Mouse (Mus musculus): ENCODE measurements around the gene Micall1.

Gene Micall1

DNA sequence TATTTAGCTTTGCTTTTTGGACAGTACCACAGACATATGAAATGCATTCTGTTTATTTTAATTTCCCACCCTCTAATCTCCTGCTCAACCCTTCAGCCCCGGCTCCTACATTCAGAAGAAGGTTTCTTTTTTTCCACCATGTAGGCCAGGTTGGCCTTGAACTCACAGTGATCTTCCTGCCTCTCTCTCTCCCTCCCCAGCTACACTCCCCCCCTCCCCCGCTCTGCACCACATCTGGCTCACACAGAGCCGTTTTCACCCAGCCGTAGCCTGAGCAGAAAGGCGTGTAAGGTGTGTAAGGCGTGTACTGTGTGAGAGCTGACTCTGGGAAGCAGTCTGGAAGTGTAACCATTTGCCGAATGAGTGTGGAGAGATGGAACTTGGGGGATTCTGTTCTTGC is 20.6 kb downstream of the Micall1 start:
- DNase-seq (ENCODE audit: low read depth), result no peak

DNA sequence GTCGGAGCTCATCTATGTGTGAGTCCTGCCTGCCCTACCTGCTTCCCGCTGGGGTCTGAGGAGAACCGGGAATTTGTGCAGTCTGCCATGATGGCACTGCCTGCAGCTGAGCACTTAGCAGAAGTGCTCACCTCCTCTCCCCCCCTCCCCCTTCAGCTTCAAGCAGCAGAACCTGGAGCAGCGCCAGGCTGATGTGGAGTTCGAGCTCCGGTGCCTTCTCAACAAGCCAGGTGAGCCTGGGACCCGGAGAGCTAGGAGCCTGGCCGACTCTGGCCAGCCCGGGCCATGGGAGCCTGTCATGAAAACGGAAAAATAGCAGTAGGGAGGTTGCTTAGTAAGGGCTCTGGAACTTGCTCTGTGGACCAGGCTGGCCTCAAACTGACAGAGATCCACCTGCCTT is 22.1 kb downstream of the Micall1 start:
- DNase-seq (ENCODE audit: low read depth), result no peak

DNA sequence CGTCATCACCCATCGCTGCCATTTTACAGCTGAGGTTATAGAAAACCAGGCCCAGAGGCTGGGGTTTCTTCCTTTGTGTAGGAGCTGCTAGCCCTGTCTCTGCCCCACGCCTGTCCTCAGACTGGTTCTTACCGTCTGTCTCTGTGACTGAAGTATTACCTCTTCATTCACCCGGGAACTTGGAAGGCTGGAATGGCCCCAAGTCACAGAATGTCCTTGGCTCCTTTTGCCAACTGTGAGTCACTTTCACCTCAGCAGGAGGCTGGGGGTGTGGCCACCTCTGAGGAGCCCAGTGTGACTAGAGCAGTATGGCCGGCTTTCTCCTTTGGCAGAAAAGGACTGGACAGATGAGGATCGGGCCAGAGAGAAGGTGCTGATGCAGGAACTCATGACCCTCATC is 22.7 kb downstream of the Micall1 start:
- DNase-seq (ENCODE audit: low read depth), result no peak

DNA sequence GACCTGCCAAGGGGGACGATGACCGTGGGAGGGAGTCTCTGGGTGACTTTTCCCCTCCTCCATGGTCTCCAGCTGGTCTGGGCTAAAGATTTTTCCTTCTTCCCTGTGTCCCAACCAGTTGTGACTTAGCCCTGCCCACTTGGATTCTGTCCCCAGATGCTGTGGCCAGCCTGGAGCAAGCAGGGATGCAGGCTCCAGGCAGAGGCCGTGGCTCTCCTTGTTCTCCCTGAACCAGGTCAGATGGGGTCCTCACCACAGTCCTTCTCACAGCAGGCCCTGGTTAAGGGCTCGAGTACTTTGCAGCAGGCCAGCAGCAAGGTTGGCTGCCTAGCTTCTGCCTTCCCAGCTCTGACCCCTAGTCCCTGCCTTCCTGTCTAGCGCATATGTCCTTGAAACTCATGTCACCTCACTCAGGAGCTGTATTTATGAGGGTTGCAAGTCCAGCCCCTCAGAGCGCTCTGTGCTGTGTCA is 24.5 kb downstream of the Micall1 start:
- DNase-seq (ENCODE audit: low read depth), result no peak

GRCm38 (mm10) chr15:79134496-79135270 is 26.0 kb downstream of the Micall1 start:
- no peak for DNase-seq (ENCODE audit: low read depth)

- no peak for DNase-seq (ENCODE audit: low read depth)
Measured at GRCm38 (mm10) chr15:79135332-79135731, 26.6 kb downstream of the Micall1 start.

DNA sequence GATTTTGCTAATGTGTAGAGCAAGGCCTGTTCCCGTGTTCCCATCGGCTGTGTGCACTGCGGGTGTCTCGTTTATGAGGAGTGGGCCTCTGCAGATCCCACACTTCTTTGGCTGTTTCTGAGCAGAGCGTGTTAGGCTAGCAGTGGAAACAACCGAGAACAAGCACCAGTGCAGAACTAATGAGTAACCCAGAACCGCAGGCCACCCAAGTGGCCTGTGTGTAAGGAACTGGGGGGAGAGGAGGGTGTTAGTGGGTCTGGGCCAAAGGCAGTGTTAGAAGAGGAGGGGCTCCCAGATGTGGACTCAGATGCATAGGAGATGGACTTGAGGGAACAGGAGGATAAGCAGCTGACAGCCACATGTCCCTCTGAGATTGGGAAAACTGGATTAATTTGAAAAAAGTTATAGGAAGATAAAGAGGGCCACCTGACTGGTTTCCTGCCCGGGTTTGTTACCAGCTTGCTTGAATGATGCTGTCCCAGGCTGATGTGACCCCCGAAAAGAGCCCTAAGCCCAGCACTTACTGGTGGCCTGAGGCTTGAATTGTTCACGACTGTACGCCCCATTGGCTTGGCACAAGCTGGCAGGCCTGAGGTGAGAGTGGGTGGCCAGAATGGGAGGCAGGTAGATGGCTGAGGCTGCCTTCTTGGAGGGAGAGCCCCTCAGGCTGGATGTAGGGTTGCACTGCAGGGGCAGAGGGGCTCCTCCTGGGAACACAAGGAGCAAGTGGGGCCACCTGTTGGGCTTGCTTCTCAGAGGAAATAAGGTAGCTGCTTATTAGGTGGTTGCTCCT is 27.3 kb downstream of the Micall1 start:
- no peak for DNase-seq (ENCODE audit: low read depth)

GRCm38 (mm10) chr15:79139640-79140039 is 30.9 kb downstream of the Micall1 start:
- peak; percentile 64 for DNase-seq (ENCODE audit: low read depth)

GRCm38 (mm10) chr15:79140866-79141565 is 32.3 kb downstream of the Micall1 start, which contains the start of the genes Polr2f and 1700088E04Rik:
Polr2f (plus strand) TSS chr15:79141009.
1700088E04Rik (minus strand) TSS chr15:79141253.
- DNase-seq (ENCODE audit: low read depth), result peak; percentile 98

DNA sequence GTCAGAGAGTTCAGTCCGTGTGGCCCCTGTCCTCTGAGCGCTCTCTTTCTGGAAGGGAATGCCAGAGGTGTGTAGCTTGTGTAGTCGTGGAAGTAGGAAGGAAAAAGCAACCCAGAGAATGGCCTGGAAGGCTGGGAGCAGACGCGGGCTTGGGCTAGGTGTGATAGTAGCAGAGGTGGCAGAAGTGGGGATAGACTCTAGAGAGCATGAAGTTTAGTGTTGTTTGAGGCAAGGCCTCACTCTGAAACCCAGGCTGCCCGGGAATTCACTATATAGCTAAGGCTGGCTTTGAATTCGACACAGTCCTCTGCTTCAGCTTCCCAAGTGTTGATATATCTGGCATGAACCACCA is 32.8 kb downstream of the Micall1 start:
- DNase-seq (ENCODE audit: low read depth), result no peak

DNA sequence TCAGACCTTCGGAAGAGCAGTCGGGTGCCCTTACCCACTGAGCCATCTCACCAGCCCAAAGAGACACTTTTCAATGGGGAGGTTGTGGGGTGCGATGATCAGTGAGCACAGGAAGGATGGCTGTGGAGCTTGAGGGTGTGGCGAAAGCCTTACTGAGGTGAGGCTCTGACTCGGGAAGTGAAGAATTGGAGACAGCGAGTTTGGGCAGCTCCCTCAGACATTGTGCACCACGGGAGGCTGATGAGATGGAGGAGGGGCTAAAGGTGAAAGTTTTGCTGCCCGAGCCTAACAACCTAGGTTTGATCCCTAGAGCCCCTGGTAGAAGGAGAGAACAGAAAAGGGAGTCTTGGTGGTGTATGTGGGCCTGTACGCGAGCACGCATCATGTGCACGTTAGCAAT is 34.6 kb downstream of the Micall1 start:
- no peak for DNase-seq (ENCODE audit: low read depth)

DNA sequence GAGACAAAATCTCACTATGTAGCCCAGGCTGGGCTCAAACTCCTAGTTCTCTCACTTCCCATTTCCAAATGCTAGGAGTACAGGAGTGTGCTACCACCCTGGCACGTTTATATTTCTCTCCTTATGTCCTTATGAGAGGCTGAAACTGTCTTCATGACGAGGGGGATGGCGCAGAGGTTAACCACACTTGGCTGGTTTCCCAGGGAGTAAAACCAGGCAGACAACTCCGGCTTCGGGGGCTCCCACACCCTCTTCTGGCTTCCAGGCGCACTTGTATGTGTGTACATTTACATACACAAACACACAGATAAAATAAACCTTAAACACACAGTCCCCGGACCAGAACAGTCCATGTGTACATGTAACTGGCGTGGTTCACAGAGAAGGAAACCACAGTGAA is 35.3 kb downstream of the Micall1 start:
- DNase-seq (ENCODE audit: low read depth), result no peak

GRCm38 (mm10) chr15:79145522-79145921 is 36.8 kb downstream of the Micall1 start:
- DNase-seq (ENCODE audit: low read depth), result no peak

DNA sequence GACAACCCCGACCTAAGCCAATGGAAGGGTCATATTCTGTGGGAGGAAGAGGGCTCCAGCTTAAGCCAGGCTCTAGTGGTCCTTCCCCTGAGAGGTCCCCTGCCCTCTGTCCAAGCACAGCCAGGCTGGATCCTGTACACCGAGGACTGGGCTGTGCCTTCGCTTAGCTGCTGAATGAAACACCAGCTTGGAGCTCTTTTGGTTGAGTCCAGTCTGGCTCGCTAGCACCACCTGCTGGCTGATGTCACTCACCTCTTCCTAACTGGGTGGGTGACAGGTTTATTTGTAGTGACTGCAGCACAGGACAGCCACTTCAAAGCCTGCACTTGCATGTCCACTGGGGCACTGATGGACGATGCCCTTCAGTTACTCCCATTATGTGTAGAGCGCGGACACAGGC is 39.8 kb downstream of the Micall1 start:
- DNase-seq (ENCODE audit: low read depth), result peak; percentile 86

DNA sequence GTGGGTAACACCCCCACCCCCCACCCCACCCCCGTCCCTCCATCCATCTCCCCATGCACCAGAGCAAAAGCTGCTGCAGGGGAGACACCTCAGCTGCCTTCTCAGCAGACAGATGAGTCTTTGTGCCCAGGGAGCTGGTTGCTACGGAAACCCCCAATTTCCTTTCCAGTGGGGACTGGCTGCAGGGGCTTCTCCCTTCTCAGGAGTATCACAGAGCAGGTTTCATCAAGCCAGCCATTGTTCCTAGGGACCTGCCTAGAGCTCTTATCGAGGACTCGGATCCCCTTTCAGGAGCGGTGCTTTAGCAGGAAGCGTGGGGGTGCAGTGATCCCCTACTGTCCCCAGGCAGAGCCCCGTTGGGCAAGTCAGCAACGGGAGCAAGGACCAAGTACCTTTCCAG is 43.2 kb downstream of the Micall1 start:
- DNase-seq (ENCODE audit: low read depth), result no peak

DNA sequence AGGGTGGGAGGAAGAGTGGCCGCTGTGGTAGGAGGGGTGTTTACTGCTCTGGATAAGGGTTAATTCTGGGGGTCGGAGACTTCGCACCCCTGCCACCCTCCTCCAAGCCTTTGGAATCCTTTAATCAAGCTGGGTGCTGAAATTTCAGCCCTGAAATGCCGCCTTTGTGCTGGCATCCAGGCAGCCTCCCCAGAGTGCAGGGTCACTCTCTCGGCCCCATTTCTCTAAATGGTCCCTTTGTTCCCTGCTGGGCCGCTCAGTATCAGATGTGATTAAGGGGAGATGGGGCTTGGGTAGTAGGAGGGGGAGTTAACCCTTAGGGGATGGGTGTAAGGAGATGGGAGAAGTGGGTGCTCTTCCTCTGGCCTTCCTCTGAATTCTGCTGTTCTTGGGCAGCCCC is 44.0 kb downstream of the Micall1 start:
- DNase-seq (ENCODE audit: low read depth), result no peak

DNA sequence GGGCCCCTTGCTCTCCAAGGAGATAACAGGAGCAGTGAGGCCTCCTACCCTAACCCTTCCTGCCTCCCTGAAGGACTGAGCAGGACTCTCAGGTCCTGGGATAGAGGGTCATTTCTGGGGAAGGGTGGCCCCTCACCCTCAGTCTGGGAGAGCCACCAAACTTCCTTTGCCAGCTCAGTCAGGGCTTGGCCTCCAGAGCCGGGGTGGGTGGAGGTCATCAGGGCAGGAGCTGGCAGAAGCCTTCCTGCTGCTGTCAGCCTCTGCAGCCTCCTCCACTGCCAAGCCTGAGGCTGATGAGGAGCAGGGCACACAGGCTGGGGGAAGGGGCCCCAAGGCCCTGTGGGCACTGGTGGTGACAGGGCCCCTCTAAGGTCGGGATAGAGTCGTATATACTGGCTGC is 46.9 kb downstream of the Micall1 start:
- DNase-seq (ENCODE audit: low read depth), result no peak

- DNase-seq (ENCODE audit: low read depth), result no peak
Measured at GRCm38 (mm10) chr15:79162301-79162700, 53.6 kb downstream of the Micall1 start.

GRCm38 (mm10) chr15:79162822-79163221 is 54.1 kb downstream of the Micall1 start:
- no peak for DNase-seq (ENCODE audit: low read depth)

DNA sequence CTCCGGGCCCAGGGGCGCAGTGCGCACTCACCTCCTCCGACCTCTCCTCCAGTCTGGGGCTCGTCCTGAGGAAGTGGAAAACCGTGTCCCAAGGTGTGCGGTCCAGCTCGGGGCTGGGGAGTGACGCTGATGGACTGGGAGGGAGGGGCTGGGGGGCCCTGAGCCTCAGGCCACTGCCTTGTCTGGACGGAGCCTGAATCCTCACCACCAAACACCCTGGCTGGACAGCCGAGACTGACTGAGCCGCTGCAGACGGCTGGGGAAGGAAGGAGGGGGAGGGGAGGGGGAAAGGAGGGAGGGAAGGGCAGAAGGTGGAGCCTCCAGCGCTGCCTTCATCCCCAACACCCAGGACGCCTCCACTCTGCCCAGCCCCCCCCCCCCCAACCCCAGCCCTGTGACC is 55.6 kb downstream of the Micall1 start:
- no peak for DNase-seq (ENCODE audit: low read depth)

GRCm38 (mm10) chr15:79165140-79165539 is 56.4 kb downstream of the Micall1 start, which contains the start of gene Sox10:
Sox10 (minus strand) TSS chr15:79165240.
- no peak for DNase-seq (ENCODE audit: low read depth)

DNA sequence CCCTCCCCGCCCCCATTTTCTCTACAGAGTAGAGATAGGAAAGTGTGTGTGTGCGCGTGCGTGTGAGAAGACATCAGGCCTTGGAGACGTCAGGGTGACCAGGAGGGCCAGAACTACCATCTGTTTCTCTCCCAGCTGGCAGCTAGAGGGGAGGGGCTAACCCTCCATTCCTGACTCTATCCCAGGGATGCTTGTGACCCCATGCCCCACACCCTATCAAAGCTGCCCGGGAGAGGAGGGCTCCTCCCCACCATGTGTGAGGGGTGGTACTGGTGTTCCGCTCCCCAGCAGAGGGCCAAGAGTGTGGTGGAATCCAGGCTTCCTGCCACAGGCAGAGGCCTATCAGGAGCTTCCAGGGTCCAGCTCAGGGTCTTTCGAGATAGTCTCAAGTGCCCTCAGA is 58.0 kb downstream of the Micall1 start:
- DNase-seq (ENCODE audit: low read depth), result no peak

DNA sequence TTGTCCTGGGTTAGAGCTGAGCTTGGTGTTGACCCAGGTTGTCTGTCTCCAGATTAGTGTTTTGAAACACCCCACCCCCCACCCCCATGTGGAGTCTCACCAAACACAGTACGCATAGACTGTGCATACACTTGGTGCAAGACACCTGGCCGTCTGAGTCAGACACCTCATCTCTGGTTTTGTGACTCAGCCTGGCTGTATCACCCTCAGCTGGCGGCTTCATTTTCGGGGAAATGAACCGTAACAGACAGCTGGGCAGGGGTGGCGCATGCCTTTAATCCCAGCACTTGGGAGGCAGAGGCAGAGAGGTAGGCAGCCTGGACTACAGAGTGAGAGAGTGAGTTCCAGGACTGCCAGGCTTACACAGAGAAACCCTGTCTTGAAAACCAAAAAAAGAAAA is 68.2 kb downstream of the Micall1 start:
- no peak for DNase-seq (ENCODE audit: low read depth)

Data from naive thymus-derived CD4-positive, alpha-beta T cell, adult 2 months (primary cell).